Mouse (Mus musculus) MEL (cell line): ENCODE results near the gene Secisbp2. TPM values are rescaled to one million over a fixed set of nuclear protein-coding genes. Genes with fewer than 3 reads are reported as not detected.

ENCODE experiments used
- DNase-seq: peaks from one replicate; pipeline ENCODE4 v3.0.0; 2011; ENCODE audit warnings: low read depth, low spot score
- H3K27ac ChIP-seq: 2 replicates; pipeline ENCODE4 v1.5.1; 2012; ENCODE audit warnings: low read depth, mild to moderate bottlenecking, control low read depth, low read length, moderate library complexity; ENCODE audit not compliant: control insufficient read depth
- H3K27me3 ChIP-seq, 2 experiments: fragments of 150-350 bp in 1 of 2; sonication (generic) in 1 of 2; 2 replicates each; pipeline ENCODE4 v1.6.1; 2012; ENCODE audit warnings: low read length in 2 of 2, mild to moderate bottlenecking in 2 of 2, improper control_type of control experiment in 1 of 2, moderate library complexity in 1 of 2; ENCODE audit not compliant: insufficient read depth in 2 of 2, control insufficient read depth in 1 of 2
- H3K36me3 ChIP-seq, 2 experiments: 2 replicates each; pipeline ENCODE4 v1.6.1; 2012 to 2014; ENCODE audit warnings: low read length in 2 of 2, improper control_type of control experiment in 1 of 2, inconsistent platforms in 1 of 2, mild to moderate bottlenecking in 1 of 2; ENCODE audit not compliant: insufficient read depth in 2 of 2, control insufficient read depth in 1 of 2
- H3K4me1 ChIP-seq, 2 experiments: fragments of 150-350 bp in 1 of 2; sonication (generic) in 1 of 2; 2 replicates each; pipeline ENCODE4 v1.6.1; 2012; ENCODE audit warnings: low read length in 2 of 2, improper control_type of control experiment in 1 of 2, mild to moderate bottlenecking in 1 of 2; ENCODE audit not compliant: insufficient read depth in 2 of 2, control insufficient read depth in 1 of 2
- H3K4me3 ChIP-seq, 2 experiments: fragments of 150-350 bp in 1 of 2; sonication (generic) in 1 of 2; 2 replicates each; pipeline ENCODE4 v1.5.1; 2012; ENCODE audit warnings: low read depth in 2 of 2, low read length in 2 of 2, mild to moderate bottlenecking in 2 of 2, moderate library complexity in 2 of 2, control low read depth in 1 of 2, improper control_type of control experiment in 1 of 2; ENCODE audit not compliant: control insufficient read depth in 1 of 2, insufficient read depth in 1 of 2
- H3K79me2 ChIP-seq: 2 replicates; pipeline ENCODE4 v1.6.1; 2012; ENCODE audit warnings: mild to moderate bottlenecking, low read length, moderate library complexity; ENCODE audit not compliant: control insufficient read depth, poor library complexity, insufficient read depth
- H3K9ac ChIP-seq: 2 replicates; pipeline ENCODE4 v1.6.1; 2012; ENCODE audit warnings: low read depth, mild to moderate bottlenecking, control low read depth, low read length, moderate library complexity; ENCODE audit not compliant: control insufficient read depth, poor library complexity, severe bottlenecking
- H3K9me3 ChIP-seq: fragments of 150-350 bp; sonication (generic); replicated peaks from 2 replicates; pipeline ENCODE4 v1.6.1; 2012; ENCODE audit warnings: mild to moderate bottlenecking, low read length, improper control_type of control experiment, moderate library complexity; ENCODE audit not compliant: insufficient read depth
- CHD1 ChIP-seq: IDR thresholded peaks from 2 replicates; pipeline ENCODE4 v1.6.1; 2012; ENCODE audit warnings: low read depth, mild to moderate bottlenecking, inconsistent platforms, low read length, improper control_type of control experiment
- E2F4 ChIP-seq: IDR thresholded peaks from 2 replicates; pipeline ENCODE4 v1.6.1; 2011; ENCODE audit warnings: low read depth, low read length, improper control_type of control experiment, borderline replicate concordance
- EP300 ChIP-seq, 2 experiments: IDR thresholded peaks; 2 replicates each; pipeline ENCODE4 v1.6.1; 2011; ENCODE audit warnings: improper control_type of control experiment in 2 of 2, low read length in 2 of 2, low read depth in 1 of 2, mild to moderate bottlenecking in 1 of 2
- ETS1 ChIP-seq: IDR thresholded peaks from 2 replicates; pipeline ENCODE4 v1.6.1; 2012; ENCODE audit warnings: low read depth, mild to moderate bottlenecking, inconsistent platforms, low read length, improper control_type of control experiment, moderate library complexity
- HCFC1 ChIP-seq: IDR thresholded peaks from 2 replicates; pipeline ENCODE4 v1.6.1; 2012; ENCODE audit warnings: low read depth, mild to moderate bottlenecking, inconsistent platforms, low read length, improper control_type of control experiment, moderate library complexity
- JUND ChIP-seq: IDR thresholded peaks from 2 replicates; pipeline ENCODE4 v1.6.1; 2011; ENCODE audit warnings: low read depth, mild to moderate bottlenecking, improper control_type of control experiment, low read length
- KAT2A ChIP-seq: conservative IDR thresholded peaks from 2 replicates; pipeline ENCODE4 v1.6.1; 2012; ENCODE audit warnings: low read depth, low read length, improper control_type of control experiment, inconsistent platforms
- MAFK ChIP-seq: IDR thresholded peaks from 2 replicates; pipeline ENCODE4 v1.6.1; 2011; ENCODE audit warnings: low read depth, mild to moderate bottlenecking, low read length, improper control_type of control experiment, borderline replicate concordance
- MAX ChIP-seq: IDR thresholded peaks from 2 replicates; pipeline ENCODE4 v1.6.1; 2011; ENCODE audit warnings: low read length, improper control_type of control experiment
- MAZ ChIP-seq: IDR thresholded peaks from 2 replicates; pipeline ENCODE4 v1.6.1; 2012; ENCODE audit warnings: low read depth, mild to moderate bottlenecking, inconsistent platforms, low read length, improper control_type of control experiment
- MEF2A ChIP-seq: IDR thresholded peaks from 2 replicates; pipeline ENCODE4 v1.6.1; 2014; ENCODE audit warnings: low read depth, mild to moderate bottlenecking, inconsistent platforms, low read length, improper control_type of control experiment; ENCODE audit not compliant: poor library complexity, insufficient replicate concordance, severe bottlenecking; ENCODE audit errors: extremely low read depth
- MYB ChIP-seq: IDR thresholded peaks from 2 replicates; pipeline ENCODE4 v1.6.1; 2011; ENCODE audit warnings: mild to moderate bottlenecking, low read depth, low read length, improper control_type of control experiment
- MYC ChIP-seq: IDR thresholded peaks from 2 replicates; pipeline ENCODE4 v1.6.1; 2011; ENCODE audit warnings: low read depth, mild to moderate bottlenecking, low read length, improper control_type of control experiment, moderate library complexity
- NELFE ChIP-seq: IDR thresholded peaks from 2 replicates; pipeline ENCODE4 v1.6.1; 2011; ENCODE audit warnings: low read depth, low read length, improper control_type of control experiment
- POLR2A ChIP-seq, 2 experiments: IDR thresholded peaks; 2 replicates each; pipeline ENCODE4 v1.6.1; 2011 to 2012; ENCODE audit warnings: low read length in 2 of 2, mild to moderate bottlenecking in 2 of 2, control low read depth in 1 of 2, improper control_type of control experiment in 1 of 2, low read depth in 1 of 2, moderate library complexity in 1 of 2; ENCODE audit not compliant: control insufficient read depth in 1 of 2, insufficient read depth in 1 of 2, poor library complexity in 1 of 2
- POLR2AphosphoS2 ChIP-seq: IDR thresholded peaks from 2 replicates; pipeline ENCODE4 v1.6.1; 2011; ENCODE audit warnings: low read length, improper control_type of control experiment
- POLR2AphosphoS5 ChIP-seq: IDR thresholded peaks from 2 replicates; pipeline ENCODE4 v1.6.1; 2012; ENCODE audit warnings: low read depth, borderline replicate concordance, mild to moderate bottlenecking, inconsistent platforms, low read length, moderate library complexity, mixed read lengths
- RCOR1 ChIP-seq: IDR thresholded peaks from 2 replicates; pipeline ENCODE4 v1.6.1; 2012; ENCODE audit warnings: low read depth, mild to moderate bottlenecking, inconsistent platforms, low read length, improper control_type of control experiment
- SIN3A ChIP-seq: IDR thresholded peaks from 2 replicates; pipeline ENCODE4 v1.6.1; 2012; ENCODE audit warnings: low read length, improper control_type of control experiment, inconsistent platforms
- TAL1 ChIP-seq: IDR thresholded peaks from 2 replicates; pipeline ENCODE4 v1.6.1; 2012; ENCODE audit warnings: mild to moderate bottlenecking, inconsistent platforms, low read length, moderate library complexity, mixed read lengths
- TBP ChIP-seq: IDR thresholded peaks from 2 replicates; pipeline ENCODE4 v1.8.0; 2011; ENCODE audit warnings: low read depth, low read length, improper control_type of control experiment
- TCF12 ChIP-seq: IDR thresholded peaks from 2 replicates; pipeline ENCODE4 v1.6.1; 2014; ENCODE audit warnings: low read depth, mild to moderate bottlenecking, inconsistent platforms, low read length, improper control_type of control experiment, moderate library complexity
- UBTF ChIP-seq: IDR thresholded peaks from 2 replicates; pipeline ENCODE4 v1.6.1; 2012; ENCODE audit warnings: low read depth, mild to moderate bottlenecking, inconsistent platforms, low read length, improper control_type of control experiment, moderate library complexity, borderline replicate concordance; ENCODE audit not compliant: insufficient read depth
- USF1 ChIP-seq: IDR thresholded peaks from 2 replicates; pipeline ENCODE4 v1.6.1; 2014; ENCODE audit warnings: low read depth, mild to moderate bottlenecking, inconsistent platforms, low read length, improper control_type of control experiment, moderate library complexity
- USF2 ChIP-seq, 2 experiments: IDR thresholded peaks; 2 replicates each; pipeline ENCODE4 v1.6.1; 2011 to 2012; ENCODE audit warnings: improper control_type of control experiment in 2 of 2, low read length in 2 of 2, borderline replicate concordance in 1 of 2, inconsistent platforms in 1 of 2, low read depth in 1 of 2, mild to moderate bottlenecking in 1 of 2; ENCODE audit not compliant: insufficient read depth in 1 of 2
- ZC3H11A ChIP-seq: IDR thresholded peaks from 2 replicates; pipeline ENCODE4 v1.6.1; 2012; ENCODE audit warnings: low read depth, mild to moderate bottlenecking, inconsistent platforms, low read length, improper control_type of control experiment
- ZKSCAN1 ChIP-seq: IDR thresholded peaks from 2 replicates; pipeline ENCODE4 v1.6.1; 2012; ENCODE audit warnings: low read depth, mild to moderate bottlenecking, inconsistent platforms, low read length, improper control_type of control experiment, moderate library complexity
- ZMIZ1 ChIP-seq: IDR thresholded peaks from 2 replicates; pipeline ENCODE4 v1.6.1; 2012; ENCODE audit warnings: low read depth, mild to moderate bottlenecking, inconsistent platforms, low read length, improper control_type of control experiment, moderate library complexity
- ZNF384 ChIP-seq: IDR thresholded peaks from 2 replicates; pipeline ENCODE4 v1.6.1; 2012; ENCODE audit warnings: low read depth, mild to moderate bottlenecking, inconsistent platforms, low read length, improper control_type of control experiment
- polyA plus RNA-seq, 2 experiments: library from polyadenylated mRNA; stranded (reverse) in 1 of 2; unstranded in 1 of 2; fragments of >175 nt in 1 of 2; fragments of >200 nt in 1 of 2; gene quantifications; 2 replicates each; pipeline versions ENCODE4 v1.2.1 to v1.2.4; 2012; ENCODE audit warnings: low replicate concordance in 2 of 2, low read depth in 1 of 2; ENCODE audit not compliant: insufficient read length in 2 of 2, insufficient read depth in 1 of 2, missing spikeins in 1 of 2
- total RNA-seq: library from RNA; depleted of rRNA; stranded (reverse); fragments of 300-350 nt; gene quantifications from 2 replicates; pipeline ENCODE4 v1.2.3, GENCODE M21; 2012

Gene Secisbp2
- total and polyA plus RNA-seq, 3 experiments, result 26.0 to 76.4 (median 28.5) TPM

GRCm38 (mm10) chr13:51685290-51685966, 33.9 kb downstream of the Secisbp2 start (continued):
- 0 out of 2 replicates have a peak, but pooled peaks have one; percentile 12 for TF ChIP-seq USF1
- no peak for TF ChIP-seq UBTF
- TF ChIP-seq E2F4, result no peak

GRCm38 (mm10) chr13:51686966-51687365, 35.5 kb downstream of the Secisbp2 start:
- Histone ChIP-seq H3K36me3 (peaks cover 6 to 43% of the 10 kb centered on the region in 2 experiments; a peak in 3 of 4 replicates), H3K27ac (no peak overlapping the region)
- DNase-seq, result no peak

GRCm38 (mm10) chr13:51688688-51689087, 37.2 kb downstream of the Secisbp2 start:
- no peaks in the 10 kb centered on the region for H3K27me3 ChIP-seq
- peak overlapping the region; percentile 26; the same call in 1 of the 2 replicates for H3K27ac ChIP-seq
- H3K79me2 ChIP-seq, result no peaks in the 10 kb centered on the region
- H3K36me3 ChIP-seq, result peaks cover 2 to 43% of the 10 kb centered on the region in 2 experiments; a peak in 2 of 4 replicates
- H3K9me3 ChIP-seq, result no peaks in the 10 kb centered on the region
- H3K9ac ChIP-seq, result no peak overlapping the region
- peak; percentile 85 for DNase-seq
- H3K4me1 ChIP-seq, result peaks cover 19 to 49% of the 10 kb centered on the region in 2 experiments
- H3K4me3 ChIP-seq, result no peak overlapping the region
- TF ChIP-seq MYB (no peak), TBP (no peak), MAX (no peak), ZNF384 (no peak), RCOR1 (no peak; the same call in 1 of the 2 replicates), CHD1 (no peak), USF2 (IDR thresholded peaks at IDR 0.05; ENCODE audit: borderline replicate concordance in 1 of 2, insufficient read depth in 1 of 2, low read depth in 1 of 2, low read length in 2 of 2) (no peak), MAFK (no peak), E2F4 (no peak), EP300 (IDR thresholded peaks at IDR 0.05; ENCODE audit: low read depth in 1 of 2, low read length in 2 of 2) (peak; percentile 70 to 71; a peak in 3 of 4 replicates), ETS1 (peak; percentile 76), KAT2A (no peak), TCF12 (peak; percentile 79; the same call in 1 of the 2 replicates), HCFC1 (peak; percentile 37; the same call in 1 of the 2 replicates), MAZ (0 out of 2 replicates have a peak, but pooled peaks have one; percentile 49), TAL1 (peak; percentile 69), SIN3A (peak; percentile 75; the same call in 1 of the 2 replicates), NELFE (no peak), USF1 (no peak)

More at GRCm38 (mm10) chr13:51686966-51687365, 35.5 kb downstream of the Secisbp2 start:
- H3K27me3 ChIP-seq, result no peaks in the 10 kb centered on the region
- no peaks in the 10 kb centered on the region for H3K79me2 ChIP-seq
- H3K9ac ChIP-seq, result no peak overlapping the region
- H3K4me3 ChIP-seq, result no peak overlapping the region
- TF ChIP-seq POLR2AphosphoS5, result no peak
- TF ChIP-seq ZNF384, result no peak
- TF ChIP-seq ZC3H11A, result no peak
- TF ChIP-seq MAFK, result no peak
- TF ChIP-seq JUND, result no peak
- no peak for TF ChIP-seq MAZ
- no peak for TF ChIP-seq ZMIZ1
- no peak for TF ChIP-seq SIN3A
- TF ChIP-seq MYC, result no peak
- no peak for TF ChIP-seq USF2 (IDR thresholded peaks at IDR 0.05; ENCODE audit: borderline replicate concordance in 1 of 2, insufficient read depth in 1 of 2, low read depth in 1 of 2, low read length in 2 of 2)
- no peak for TF ChIP-seq RCOR1
- no peak for TF ChIP-seq MEF2A
- TF ChIP-seq TCF12, result no peak
- no peak for TF ChIP-seq HCFC1
- no peak for TF ChIP-seq POLR2A (IDR thresholded peaks at IDR 0.05; ENCODE audit: control insufficient read depth in 1 of 2, insufficient read depth in 1 of 2, low read depth in 1 of 2, low read length in 2 of 2, poor library complexity in 1 of 2)
- TF ChIP-seq EP300 (IDR thresholded peaks at IDR 0.05; ENCODE audit: low read depth in 1 of 2, low read length in 2 of 2), result no peak
- TF ChIP-seq POLR2AphosphoS2, result no peak
- no peak for TF ChIP-seq ZKSCAN1
- TF ChIP-seq, all 39 proteins: peak for 0
- peaks cover 19 to 49% of the 10 kb centered on the region in 2 experiments for H3K4me1 ChIP-seq
- no peaks in the 10 kb centered on the region for H3K9me3 ChIP-seq
